Mouse (Mus musculus) v-Abl transformed pro-B cells (cell line): Measurements from ENCODE around the gene Lclat1.

ENCODE experiments used
- in situ Hi-C, 2 experiments: fragments of 400-800 bp; cut with MboI; formaldehyde crosslinking; loops; one replicate each; pipeline ENCODE4 v1.15.1; 2025; ENCODE audit not compliant: unreplicated experiment in 2 of 2

Gene Lclat1

DNA sequence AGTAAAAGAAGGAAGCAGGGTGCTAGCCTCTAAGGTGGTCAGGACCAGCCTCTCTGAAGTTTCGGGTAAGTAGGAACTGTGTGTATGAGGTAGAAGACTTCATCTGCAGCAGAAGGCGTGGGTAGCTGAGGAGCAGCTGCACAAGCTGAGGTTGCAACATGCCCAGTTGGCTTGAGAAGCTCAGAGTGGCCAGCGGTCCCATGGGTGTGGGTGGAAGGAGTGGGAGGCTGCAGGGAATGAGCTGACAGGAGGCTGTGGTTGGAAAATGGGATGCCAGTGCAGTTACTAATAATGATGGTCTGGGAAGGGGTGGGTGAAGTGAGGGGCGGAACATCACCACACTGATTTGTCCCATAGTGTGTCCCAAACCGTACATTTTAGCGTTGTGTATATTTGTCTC is 86.8 kb downstream of the Lclat1 start:
- in situ Hi-C loops, result loop anchor here (5.0 to 25.0 kb wide), 7 partner anchors 97 to 693 kb away; partner anchors contain the start of gene Lbh (in 1 of the 2)

DNA sequence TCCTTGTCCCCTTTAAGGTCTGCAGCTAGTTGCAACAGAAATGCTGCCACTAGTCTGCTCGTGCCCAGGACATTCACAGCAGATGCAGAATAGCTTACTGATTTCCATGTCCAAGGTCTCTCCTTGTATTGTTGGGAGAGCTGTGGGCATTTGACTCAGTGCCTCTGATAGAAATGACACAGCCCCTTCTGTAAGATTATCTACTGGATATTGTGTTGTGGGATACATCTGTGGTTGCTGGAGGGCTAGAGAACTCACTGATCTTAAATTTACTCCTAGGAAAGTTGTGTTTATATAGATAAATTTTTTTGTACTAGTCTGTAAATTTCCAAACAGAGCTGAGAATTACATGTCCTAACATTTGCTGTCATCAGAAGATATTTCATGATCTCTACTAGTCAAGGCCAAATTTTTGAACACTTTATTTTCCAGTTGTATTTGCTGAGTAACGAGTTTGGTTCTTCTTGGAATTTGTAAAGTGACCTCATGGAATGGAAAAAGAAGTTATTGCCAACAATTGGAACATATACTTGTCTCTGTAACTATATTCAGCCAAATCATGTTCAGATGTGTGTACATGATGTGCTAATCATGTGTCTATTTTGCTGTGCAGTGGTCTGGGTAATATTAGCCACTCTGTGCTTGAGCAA is 87.4 kb downstream of the Lclat1 start:
- in situ Hi-C loops, result loop anchor here (5.0 to 25.0 kb wide), 8 partner anchors 88 to 692 kb away; partner anchors contain the start of genes Lbh (in 1 of the 2) and Lclat1 (in 1 of the 2)

DNA sequence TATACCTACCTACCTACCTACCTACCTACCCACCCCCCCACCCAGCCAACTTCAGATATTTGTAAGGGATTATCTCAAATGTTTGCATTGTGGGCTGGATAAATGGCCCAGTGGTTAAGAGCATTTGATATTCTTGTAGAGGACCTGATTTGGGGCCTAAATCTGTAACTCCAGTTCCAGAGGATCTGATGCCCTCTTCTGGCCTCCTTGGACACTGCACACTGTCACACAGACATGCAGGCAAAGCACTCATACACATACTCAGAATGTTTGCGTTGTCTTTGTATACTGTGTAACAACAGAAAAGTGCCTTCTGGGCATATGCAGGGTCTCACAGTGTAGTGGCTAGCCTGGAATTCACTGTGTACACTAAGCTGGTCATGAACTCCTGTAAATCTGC is 88.4 kb downstream of the Lclat1 start:
- in situ Hi-C loops, result loop anchor here (5.0 to 25.0 kb wide), 8 partner anchors 89 to 691 kb away; partner anchors contain the start of genes Lbh (in 1 of the 2) and Lclat1 (in 1 of the 2)

DNA sequence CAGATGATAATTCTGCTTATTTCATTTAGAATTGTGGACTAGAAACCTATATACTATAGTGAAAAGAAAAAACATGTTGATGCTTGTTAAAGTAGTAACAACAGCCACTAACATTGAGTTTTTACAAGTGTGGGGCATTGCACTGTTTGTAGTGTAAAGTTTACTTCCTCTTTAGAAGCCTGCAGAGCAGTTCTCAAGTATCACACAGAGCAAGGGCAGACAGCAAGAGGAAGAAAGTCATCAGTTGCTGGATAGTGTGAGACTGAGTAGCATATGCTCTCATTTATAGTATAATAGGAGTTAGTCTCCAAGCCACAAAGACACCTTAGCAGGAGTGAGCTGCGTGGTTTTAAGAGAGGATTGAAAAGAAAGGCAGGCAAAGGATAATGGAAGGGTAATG is 89.9 kb downstream of the Lclat1 start:
- in situ Hi-C loops, result loop anchor here (5.0 to 25.0 kb wide), 8 partner anchors 90 to 690 kb away; partner anchors contain the start of genes Lbh (in 1 of the 2) and Lclat1 (in 1 of the 2)

DNA sequence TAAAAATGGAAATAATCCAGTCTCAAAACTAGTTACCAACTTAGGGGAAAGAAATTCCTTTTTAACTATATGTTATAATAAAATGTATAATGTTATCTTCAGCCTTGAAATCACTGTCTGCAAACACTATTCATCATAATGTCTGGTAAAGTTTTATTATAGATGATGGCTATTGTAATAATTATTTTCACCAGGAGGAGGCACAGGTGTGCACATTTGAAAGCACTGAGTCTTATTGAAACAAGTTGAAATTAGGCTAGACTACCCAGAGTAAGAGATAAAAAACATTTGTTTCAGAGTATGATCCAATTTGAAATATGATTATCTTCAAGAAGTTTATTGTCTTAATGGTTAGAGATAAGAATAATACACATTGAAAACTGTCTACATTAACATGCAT is 91.6 kb downstream of the Lclat1 start:
- in situ Hi-C loops, result loop anchor here (5.0 to 25.0 kb wide), 8 partner anchors 92 to 688 kb away; partner anchors contain the start of genes Lbh (in 1 of the 2) and Lclat1 (in 1 of the 2)

DNA sequence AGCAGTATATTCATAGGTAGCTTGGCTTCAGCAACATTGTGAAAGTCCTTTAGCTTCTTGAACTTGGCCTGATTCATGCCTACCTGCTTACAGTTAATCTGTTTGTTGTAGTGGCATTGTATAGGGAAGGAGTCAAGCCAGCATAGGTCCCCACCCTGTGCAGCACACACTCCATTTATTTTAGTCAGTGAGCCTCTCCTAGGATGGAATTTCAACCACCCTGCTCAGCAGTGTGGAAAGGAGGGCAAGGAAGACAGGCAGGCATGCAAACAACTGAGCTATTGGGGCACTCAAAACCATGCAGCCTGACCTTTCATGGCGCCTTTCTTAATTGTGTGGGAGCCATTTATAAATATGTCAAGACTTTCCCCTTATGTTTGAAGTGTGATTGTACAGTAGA is 92.6 kb downstream of the Lclat1 start:
- in situ Hi-C loops, result loop anchor here (5.0 to 25.0 kb wide), 3 partner anchors 97 to 544 kb away; no protein-coding TSS in a partner anchor

DNA sequence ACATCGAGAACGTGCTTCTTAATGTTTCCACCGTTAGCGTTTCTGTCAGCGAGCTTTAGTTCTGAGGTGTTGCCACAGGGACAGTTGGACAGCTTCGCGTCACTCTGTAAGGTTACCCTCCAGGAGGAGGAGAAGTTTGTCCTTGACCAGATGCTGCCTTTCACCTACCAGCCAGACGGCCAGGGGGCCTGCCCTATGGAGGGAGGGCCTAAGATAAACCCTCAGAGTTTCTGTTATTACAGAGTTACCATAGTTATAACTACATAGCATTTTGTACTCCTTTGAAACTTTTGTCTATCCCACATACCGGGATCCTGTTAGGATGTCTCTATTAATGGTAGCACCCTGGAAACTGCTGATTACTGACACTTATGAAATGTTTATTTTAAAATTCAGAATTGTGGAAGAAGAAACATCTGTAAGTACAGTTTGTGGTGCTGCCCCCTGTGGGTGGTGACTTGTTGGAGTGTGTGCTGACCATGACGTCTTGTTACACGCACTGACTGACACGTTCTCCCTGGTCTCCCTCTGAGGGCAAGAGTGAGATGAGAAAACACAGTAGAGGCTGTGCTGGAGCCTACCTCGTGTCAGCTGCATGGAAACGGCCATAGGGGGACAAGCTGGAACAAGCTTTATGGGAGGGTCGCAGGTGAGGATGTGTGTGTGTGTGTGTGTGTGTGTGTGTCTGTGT is 96.0 kb downstream of the Lclat1 start:
- in situ Hi-C loops, result loop anchor here (5.0 to 25.0 kb wide), 3 partner anchors 94 to 541 kb away; no protein-coding TSS in a partner anchor

DNA sequence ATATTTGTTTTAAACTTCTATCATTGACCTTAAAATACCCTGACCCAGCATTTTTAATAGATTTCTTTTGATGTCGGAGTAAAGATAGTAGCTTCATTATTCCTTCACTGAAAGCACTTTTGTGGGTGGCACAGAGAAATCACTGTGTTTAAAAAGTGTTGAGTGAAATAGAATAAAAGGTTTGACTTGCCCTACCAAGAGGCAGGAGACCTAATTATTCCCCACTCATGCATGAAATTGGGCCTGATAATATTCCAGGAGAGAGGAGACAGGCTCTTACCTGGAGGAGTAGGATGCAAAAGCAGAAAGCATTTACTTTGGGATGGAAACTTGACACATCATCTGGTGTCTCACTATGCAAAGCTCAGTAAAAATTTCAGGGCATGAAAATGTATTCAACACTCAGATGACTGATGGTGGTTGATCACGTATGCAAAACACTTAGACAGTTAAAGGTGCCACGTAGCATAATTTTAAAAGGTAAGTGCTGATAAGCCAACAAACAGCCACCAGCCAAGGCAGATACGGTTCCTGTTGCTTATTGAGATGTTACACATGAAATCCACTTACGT is 103.3 kb downstream of the Lclat1 start:
- in situ Hi-C loops, result loop anchor here in 1 of 2 experiments (25.0 kb wide), 1 partner anchor 526 kb away; no protein-coding TSS in a partner anchor

DNA sequence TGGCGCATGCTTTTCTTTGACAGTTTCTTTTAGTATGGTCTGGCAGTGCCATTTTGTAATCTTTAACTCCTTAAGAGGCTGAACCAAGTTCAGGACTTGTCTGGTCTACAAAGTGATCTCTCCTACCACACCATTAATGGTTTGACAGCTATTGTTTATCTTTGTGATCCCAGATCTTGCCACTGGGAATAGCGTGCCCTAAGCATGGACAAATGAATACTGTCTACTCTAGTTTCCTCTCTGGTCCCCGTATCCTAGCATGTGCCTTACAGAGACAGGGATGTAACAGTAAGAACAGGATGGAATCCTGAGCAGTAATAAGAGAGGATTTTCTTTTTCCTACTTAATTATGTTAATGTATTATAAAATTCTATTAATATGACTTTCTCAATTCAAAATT is 105.0 kb downstream of the Lclat1 start:
- in situ Hi-C loops, result loop anchor here in 1 of 2 experiments (25.0 kb wide), 1 partner anchor 525 kb away; no protein-coding TSS in a partner anchor

DNA sequence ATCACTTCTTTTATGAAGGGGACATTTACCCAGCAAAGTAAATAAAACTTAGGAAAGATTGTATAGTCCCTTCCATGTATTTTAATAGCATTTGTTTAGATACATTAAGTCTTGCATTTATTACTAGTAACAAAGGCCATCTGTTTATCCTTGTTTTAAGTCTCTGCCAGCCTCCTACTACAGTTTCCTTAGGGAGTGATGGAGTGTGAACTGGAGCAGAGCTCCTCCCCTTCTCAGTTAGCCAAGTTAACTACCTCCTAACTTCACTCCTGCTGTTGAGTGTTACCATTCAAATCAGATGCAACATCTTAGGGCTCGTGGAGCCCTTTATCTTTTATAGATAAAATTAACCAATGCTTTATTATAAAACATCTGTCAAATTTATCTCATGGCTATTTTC is 105.4 kb downstream of the Lclat1 start:
- in situ Hi-C loops, result loop anchor here in 1 of 2 experiments (25.0 kb wide), 1 partner anchor 524 kb away; no protein-coding TSS in a partner anchor

DNA sequence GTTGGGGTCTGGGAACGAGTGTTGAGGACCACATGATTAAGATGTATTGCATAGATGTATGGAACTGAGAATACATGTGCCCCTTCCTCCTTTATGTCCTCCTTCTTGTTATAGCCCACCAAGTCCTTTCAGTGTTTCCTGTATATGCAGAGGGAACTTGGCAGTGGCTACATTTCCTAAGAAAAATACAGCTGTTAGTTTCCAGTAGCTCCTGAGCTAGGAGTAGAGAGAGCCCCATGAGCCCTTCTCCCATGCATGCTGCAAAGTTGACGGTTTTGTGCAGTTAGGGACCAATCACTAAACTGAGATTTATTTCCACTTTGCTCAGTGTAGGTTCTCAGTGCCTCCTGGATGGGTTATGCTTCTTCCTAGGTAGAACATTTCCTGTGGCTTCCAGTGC is 105.9 kb downstream of the Lclat1 start:
- in situ Hi-C loops, result loop anchor here in 1 of 2 experiments (25.0 kb wide), 1 partner anchor 524 kb away; no protein-coding TSS in a partner anchor

DNA sequence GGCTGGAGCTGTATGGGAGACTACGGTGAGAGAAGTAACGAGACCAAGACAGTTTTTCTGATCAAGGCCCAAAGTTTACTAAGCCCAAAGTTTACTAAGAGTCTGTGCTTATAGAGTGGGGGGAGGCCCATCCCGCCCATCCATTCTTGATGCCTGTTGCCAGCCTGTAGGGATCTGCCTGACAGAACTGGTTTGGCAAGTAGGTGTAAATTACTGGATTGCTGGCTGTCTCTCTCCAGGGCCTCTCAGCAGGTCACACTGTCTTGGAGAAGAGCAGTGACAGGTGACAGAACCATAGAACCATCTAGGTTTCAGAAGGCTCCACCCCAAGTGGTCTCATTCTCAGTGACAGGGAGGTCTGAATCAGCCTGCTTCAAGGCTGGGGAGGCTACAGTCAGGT is 109.5 kb downstream of the Lclat1 start:
- in situ Hi-C loops, result loop anchor here in 1 of 2 experiments (25.0 kb wide), 1 partner anchor 520 kb away; no protein-coding TSS in a partner anchor

DNA sequence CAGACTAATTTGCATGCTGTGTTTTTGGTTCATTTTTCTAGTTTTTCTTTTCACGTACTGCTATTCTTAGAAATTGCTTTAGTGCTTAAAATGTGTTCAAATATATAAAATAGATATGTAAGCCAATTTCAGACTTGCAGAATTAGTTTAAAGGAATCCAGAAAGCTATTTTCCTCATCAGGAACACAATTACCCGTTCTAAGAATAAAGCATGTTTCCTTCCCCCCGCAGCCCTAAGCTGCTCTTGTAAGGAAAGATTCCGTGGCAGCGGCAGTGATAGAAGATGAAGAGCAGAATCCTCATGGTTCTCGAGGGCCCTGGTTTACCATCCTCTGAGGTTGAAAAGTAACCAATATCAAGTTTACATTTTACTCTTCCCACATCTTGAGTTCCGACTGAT is 113.0 kb downstream of the Lclat1 start:
- in situ Hi-C loops, result loop anchor here in 1 of 2 experiments (25.0 kb wide), 1 partner anchor 517 kb away; no protein-coding TSS in a partner anchor

DNA sequence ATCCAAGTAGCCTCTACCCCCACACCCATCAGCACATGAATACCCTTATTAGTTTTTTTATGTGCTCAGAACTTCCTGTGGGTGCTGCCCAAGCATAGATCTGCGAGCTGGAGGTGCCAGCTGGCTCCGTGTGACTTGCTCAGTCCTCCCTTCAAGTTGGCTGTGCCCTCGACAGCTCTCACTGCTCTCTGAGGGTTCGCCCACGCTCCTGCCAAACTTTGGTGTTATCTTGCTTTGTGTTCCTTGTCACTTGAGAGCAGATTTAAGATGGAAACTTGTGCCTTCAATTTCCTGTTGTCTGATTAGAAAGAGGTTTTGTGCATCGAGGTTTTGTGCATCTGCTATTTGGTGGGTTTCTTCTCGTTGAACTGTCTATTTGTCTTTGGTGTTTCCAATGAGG is 114.3 kb downstream of the Lclat1 start:
- in situ Hi-C loops, result loop anchor here in 1 of 2 experiments (25.0 kb wide), 1 partner anchor 515 kb away; no protein-coding TSS in a partner anchor

DNA sequence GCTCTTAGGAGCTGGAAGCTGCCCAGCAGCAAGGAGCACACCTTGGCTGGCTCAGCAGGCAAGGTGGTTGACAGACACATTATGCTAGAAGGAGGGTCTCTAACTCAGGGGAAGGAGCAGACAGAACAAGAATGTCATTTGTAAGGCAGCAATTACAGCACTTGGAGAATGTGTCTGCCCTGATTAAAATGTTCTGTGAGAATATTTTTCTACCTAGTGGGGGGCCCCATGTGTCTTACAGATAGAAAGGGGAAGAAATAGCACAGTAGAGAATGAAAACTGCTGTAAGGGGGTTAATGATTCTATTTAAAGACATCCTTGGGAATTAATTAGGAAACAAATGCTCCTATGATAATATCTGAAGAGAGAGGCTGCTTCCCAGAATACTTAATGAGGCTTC is 117.7 kb downstream of the Lclat1 start:
- in situ Hi-C loops, result loop anchor here in 1 of 2 experiments (25.0 kb wide), 1 partner anchor 1738 kb away; the partner anchor contains the start of gene Smchd1

DNA sequence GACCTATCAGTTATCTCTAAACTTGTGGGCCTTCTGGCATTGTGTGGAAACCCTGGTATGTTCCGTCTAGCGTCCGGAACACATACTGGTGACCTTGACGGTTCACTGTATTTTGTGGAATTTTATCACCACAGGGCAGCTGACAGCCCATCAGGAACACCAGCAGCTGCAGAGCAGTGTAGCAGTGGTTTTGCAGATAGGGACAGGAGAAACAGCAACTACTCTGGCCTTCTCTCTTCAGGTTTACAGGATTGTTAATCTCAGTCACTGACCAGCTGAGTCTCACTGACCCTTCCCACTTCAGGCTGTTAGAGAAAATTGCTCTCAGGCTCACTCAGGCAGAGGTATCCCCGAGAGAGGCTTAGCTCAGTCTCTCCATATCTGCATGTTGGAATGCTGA is 118.2 kb downstream of the Lclat1 start:
- in situ Hi-C loops, result loop anchor here in 1 of 2 experiments (25.0 kb wide), 1 partner anchor 1739 kb away; the partner anchor contains the start of gene Smchd1

DNA sequence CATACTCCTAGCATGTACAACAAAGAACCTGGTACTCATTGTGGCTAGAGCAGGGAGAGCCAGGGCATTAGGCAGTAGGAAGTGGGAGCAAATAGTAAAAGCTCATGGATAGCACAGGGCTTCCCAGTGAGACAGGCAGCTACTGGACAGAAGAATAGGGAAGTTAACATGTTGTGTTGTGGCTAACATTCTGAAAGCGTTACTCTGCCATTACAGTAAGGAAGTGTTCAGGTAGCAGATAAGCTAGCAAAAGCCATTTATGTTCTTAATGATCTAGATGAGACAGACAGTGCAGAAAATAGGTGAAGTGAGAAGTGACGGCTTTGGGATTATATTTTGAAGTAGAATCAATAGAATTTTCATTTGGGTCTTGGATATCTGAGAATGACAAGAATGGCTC is 118.8 kb downstream of the Lclat1 start:
- in situ Hi-C loops, result loop anchor here in 1 of 2 experiments (25.0 kb wide), 1 partner anchor 1739 kb away; the partner anchor contains the start of gene Smchd1

DNA sequence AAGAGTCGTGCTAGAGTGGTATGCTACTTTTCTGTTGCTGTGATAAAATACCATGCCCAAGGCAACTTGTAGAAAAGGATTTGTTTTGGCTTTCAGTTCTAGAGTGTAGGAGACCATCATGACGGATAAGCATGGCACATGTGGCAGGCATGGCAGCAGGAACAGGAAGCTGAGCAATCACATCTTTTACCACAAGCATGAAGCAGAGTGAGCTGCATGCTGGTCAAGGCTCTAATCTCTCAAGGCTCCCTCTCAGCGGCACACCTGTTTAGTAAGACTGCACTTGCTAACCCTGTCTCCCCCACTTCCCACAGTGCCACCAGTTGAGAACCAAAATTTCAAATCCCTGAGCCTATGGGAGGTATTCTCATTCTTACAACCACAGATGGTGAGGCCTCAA is 119.6 kb downstream of the Lclat1 start:
- in situ Hi-C loops, result loop anchor here in 1 of 2 experiments (25.0 kb wide), 1 partner anchor 1740 kb away; the partner anchor contains the start of gene Smchd1

DNA sequence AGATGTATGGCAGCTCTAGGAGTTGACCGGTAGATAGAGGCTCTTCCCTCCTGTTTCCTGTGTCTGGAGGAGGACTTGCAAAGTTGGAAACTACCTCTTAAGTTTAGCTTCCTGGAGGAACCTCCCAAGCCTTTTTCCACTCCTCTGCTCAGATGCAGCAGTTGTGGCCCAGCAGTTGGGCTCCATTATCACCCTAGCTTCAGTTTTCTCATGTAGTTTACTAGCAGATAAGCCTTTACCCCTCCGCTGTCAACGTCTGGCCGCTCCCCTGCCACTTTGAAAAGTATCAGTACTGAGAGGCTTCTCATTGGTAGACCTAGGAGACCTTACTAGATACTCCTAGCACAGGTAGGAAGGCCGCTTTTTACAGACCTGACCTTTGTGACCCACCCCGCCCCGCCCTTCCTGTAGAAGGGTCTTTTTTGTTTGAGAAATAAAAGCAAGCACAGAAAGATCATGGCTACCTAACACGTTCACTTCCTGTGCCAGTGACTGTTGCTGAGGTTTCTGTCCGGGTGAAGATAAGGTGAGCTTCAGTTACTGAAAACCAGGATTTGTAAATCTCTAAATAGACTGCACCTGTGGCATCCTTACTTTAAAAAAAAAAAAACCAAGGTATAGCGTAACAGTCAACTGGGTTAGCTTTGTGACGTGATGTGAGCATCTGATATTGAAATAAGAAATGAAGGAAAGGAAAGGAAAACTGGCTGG is 121.8 kb downstream of the Lclat1 start:
- in situ Hi-C loops, result loop anchor here in 1 of 2 experiments (25.0 kb wide), 1 partner anchor 1742 kb away; the partner anchor contains the start of gene Smchd1
